Mouse (Mus musculus) ZHBTc4 (cell line): Measurements from ENCODE around the gene Mapkap1.

Experiments
- DNase-seq: peaks from one replicate; pipeline ENCODE4 v3.0.0-alpha.2; 2011; ENCODE audit warnings: low read depth, low spot score

Gene Mapkap1

DNA sequence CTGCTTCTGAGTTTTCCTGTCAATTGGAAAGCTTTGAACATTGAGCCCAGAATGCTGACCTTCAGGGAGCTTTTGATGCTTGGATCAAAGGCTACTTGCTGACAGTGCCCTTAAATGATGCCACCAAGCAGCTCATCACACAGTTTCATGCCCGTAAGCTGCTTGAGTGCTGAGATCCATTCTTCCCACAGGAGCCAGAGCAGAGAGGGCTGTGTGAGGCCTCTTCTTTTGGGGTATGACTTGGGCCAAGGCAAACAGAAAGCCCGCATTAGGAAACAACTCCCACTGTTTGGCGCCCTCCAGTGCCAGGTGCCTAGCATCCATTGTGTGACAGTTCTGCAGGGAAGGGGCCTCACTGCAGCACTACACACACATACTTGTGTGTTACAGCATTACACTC lies 123.5 kb downstream of the Mapkap1 start:
- peak; percentile 7 for DNase-seq

GRCm38 (mm10) chr2:34531801-34532298 lies 125.3 kb downstream of the Mapkap1 start:
- DNase-seq = no peak

- no peak for DNase-seq
Measured at GRCm38 (mm10) chr2:34532394-34532793, 125.8 kb downstream of the Mapkap1 start.

DNA sequence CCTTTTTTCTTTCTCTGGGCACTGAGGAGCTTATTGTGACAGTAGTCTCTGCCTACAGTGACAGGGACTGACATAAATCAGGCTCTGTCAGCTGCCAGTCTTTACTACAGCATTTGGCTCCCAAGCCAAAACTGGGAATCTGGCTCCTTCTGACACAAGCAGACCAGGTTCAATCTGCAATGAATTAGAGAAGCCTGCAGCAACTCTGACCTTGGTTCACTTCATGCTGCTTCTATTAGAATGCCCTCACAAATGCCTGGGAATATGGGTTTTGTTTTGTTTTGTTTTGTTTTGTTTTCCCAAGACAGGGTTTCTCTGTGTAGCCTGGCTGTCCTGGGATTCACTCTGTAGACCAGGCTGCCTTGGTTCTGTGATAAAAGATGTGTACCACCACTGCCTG lies 126.7 kb downstream of the Mapkap1 start:
- DNase-seq = no peak

DNA sequence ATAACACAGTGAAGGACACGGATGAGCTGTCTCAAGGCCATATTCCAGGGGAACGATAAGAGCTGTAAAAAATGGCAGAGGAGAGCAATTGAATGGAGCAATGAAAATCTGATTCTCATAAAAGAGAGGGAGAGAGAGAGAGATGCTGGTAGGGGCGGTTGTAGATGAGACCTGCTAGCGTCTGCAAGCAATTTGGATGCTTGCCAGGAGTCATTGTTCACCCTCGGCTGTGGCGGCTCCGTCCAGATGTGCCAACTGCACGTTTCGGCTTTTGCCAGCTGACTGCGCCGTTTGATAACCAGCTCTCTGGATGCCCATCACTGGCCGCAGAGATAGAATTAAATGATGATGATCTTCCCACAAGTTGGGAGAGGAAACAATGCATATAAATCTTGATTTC lies 128.4 kb downstream of the Mapkap1 start:
- DNase-seq = no peak

DNA sequence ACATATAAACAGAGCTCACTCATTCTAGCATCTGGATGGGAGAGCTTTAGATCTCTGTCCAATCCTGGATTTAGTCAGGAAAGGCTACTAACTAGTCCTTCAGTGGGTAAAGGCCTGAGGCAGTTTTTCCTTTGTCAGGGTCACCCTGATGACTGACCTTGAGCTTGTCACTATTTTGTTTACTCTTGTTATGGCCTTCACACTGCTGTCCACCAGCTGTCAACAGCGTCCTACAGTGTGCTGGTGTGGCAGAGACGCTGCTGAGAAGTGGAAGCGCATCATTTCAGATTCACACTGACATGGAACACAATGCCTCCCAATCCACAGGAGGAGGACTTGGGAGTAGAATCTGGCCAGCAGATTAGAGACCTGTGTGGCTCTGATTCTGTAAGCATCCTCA lies 130.8 kb downstream of the Mapkap1 start:
- no peak for DNase-seq

GRCm38 (mm10) chr2:34543581-34543980 lies 137.0 kb downstream of the Mapkap1 start:
- DNase-seq = no peak

DNA sequence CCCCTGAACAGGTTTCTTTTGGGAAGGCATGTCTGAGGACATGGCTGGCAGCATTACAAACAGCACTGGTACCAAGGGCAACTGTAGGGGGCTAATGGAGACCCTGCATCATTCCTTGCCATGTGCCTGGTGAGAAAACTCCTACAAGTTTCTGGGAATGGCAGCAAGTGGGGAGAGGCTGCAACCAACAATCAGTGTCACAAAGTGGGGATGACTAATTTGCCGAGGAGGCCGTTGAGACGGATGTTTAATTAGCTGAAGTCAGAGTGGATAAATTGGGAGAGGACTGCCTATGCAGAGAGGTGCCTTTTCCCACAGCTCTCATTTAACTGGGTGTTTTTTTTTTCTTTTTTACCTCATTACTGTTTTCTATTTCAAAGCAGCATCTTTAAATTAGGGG lies 137.4 kb downstream of the Mapkap1 start:
- no peak for DNase-seq

DNA sequence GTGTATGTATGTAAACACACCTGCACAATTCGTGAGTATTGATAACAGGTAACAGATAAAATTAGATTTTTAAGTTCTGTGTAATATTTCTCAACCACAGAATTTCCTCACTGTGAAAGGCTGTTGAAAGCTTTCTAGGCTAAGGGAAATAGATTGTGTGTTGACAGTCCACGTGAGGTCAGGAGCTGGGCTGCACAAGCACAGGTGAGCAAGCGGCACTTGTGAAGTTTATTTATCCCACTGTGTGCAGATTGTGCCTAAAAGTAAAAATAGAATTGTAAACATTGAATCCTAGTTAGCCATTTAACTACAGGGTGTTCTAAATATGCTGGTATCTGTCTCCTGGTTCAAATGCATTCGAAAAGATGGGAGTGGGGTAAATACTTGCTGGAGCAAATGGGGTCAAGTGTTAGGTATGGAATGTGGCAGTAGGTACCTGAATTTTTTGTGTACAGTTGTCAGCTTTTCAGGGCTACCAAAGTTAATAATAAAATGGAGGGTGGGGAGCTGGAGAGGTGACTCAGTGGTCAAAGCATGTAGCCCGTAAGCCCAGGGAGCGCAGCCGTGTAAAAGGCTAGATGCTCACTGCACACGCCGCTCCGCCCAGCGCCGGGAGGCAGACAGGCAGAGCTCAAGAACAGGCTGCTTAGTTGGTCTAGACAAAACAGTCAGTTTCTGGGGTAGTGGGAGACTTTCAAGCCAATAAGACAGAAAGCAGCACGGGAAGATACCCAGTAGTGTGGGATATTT lies 138.2 kb downstream of the Mapkap1 start:
- no peak for DNase-seq

GRCm38 (mm10) chr2:34546176-34546677 lies 139.7 kb downstream of the Mapkap1 start:
- DNase-seq = no peak

- no peak for DNase-seq
Measured at GRCm38 (mm10) chr2:34547516-34547915, 140.9 kb downstream of the Mapkap1 start.

- DNase-seq = no peak
Measured at GRCm38 (mm10) chr2:34548961-34549360, 142.4 kb downstream of the Mapkap1 start.

GRCm38 (mm10) chr2:34549469-34549868 lies 142.9 kb downstream of the Mapkap1 start:
- no peak for DNase-seq

DNA sequence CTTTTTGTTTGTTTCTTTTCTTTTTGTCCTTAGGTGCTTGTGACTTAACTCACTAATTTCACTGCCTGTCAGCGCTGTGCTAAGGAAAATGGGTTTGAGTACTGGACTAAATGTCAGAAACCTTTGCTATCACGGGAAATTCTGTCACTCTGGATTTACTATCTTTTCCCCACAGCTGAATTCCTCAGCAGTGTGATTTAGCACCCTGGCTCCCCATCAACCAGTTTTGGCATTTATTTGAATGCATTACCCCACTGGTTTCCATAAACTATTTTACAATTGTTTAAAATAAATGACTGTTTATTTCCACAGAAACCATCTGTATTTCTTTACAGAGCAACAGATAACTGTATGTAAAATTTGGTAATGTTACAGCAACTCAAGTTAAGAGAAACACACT lies 146.2 kb downstream of the Mapkap1 start:
- no peak for DNase-seq

GRCm38 (mm10) chr2:34553580-34554231 lies 147.1 kb downstream of the Mapkap1 start:
- no peak for DNase-seq

GRCm38 (mm10) chr2:34560146-34560545 lies 153.6 kb downstream of the Mapkap1 start:
- no peak for DNase-seq

DNA sequence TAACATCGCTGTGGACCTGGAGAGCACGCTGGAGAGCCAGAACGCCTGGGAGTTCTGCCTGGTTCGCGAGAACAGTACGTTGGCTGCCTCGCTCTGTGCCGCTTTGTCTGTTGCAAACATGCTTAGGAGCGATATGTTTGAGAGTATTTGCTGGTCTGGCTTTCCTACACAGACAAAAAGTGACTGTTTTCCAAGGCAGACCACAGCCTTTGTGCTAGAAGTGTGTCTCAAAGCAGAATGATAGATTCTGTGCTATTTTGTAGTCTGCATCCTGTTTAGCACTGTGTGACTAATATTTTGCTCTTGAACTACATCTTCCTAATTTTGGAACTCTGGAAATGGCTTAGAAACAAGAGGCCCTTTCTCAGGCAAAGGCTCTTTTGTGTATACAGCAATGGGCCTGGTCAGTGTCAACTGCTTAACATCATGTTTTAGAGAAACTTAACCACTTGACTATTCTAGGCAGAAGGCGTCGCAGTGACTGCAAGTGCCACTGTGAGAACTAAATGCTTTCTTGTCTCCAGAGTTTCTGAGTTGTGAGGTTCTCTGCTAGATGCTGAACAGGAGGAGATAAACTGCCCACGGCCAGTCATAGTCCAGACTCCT lies 156.6 kb downstream of the Mapkap1 start:
- DNase-seq = no peak

DNA sequence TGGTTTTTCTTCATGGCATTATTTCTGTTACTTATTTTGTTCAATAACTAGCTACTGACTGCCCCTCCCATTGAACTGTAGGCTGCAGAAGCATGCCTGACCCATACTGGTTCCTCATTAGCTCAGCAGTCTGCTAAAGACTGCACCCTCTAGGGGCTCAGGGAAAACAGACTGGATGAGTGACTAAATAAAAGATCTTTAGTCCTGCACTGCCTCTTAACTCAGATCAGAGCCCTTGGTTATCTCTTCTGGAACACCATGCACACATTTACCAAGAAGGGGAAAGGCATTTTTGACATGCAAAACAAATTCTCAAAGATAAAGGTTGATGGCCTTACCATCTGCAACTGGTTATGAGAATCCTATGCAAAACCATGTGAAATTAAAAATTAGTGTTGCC lies 157.3 kb downstream of the Mapkap1 start:
- DNase-seq = no peak

GRCm38 (mm10) chr2:34566146-34566545 lies 159.6 kb downstream of the Mapkap1 start:
- no peak for DNase-seq

DNA sequence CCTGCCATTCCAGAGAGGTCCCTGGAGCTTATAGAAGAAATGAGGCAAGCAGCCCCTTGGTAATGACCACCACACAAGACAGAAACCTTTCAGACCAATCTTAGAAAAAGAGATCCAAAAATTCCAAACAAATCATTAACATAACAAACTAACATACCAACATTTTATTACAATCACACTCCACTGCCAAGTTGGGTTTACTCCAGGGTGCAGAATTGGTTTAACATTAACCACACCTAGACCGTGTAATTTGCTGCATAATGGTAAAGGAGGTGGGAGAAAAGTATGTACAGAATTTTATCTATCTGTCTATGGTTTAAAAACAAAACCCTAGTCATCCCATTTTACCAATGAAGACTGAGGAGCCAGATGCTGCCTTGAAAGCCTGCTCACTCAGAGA lies 160.0 kb downstream of the Mapkap1 start:
- no peak for DNase-seq

- no peak for DNase-seq
Measured at GRCm38 (mm10) chr2:34569131-34569530, 162.6 kb downstream of the Mapkap1 start.

GRCm38 (mm10) chr2:34570378-34570777 lies 163.8 kb downstream of the Mapkap1 start:
- peak; percentile 92 for DNase-seq

- DNase-seq = peak; percentile 5
Measured at GRCm38 (mm10) chr2:34571096-34571495, 164.5 kb downstream of the Mapkap1 start.
